Mouse (Mus musculus): ENCODE results near the gene Ip6k1.

GRCm38 (mm10) chr9:107992197-107992596 lies 10.1 kb upstream of the Ip6k1 start, which contains the start of gene Cdhr4:
- TF ChIP-seq CTCF (IDR thresholded peaks at IDR 0.05; ENCODE audit: low read depth, low read length): no peak
- TF ChIP-seq GATA1 (IDR thresholded peaks at IDR 0.05; ENCODE audit: borderline replicate concordance, low read length): no peak
- TF ChIP-seq GATA2 (IDR thresholded peaks at IDR 0.05; ENCODE audit: borderline replicate concordance, low read depth, low read length): no peak
- no peak for TF ChIP-seq POLR2AphosphoS5 (IDR thresholded peaks at IDR 0.05; ENCODE audit: insufficient replicate concordance, low read depth, low read length)
- TF ChIP-seq TAL1 (conservative IDR thresholded peaks at IDR 0.05; ENCODE audit: low read depth, low read length): no peak

Data from G1E (cell line).